Mouse (Mus musculus) T-helper 2 cell (primary cell): ENCODE data around the gene Gpr156.

Experiments
- in situ Hi-C: fragments of 300-600 bp; cut with MboI, MseI; formaldehyde crosslinking; loops from one replicate; pipeline ENCODE4 v1.15.1; 2025; ENCODE audit warnings: high pct_unique_total_duplicates

Gene Gpr156

DNA sequence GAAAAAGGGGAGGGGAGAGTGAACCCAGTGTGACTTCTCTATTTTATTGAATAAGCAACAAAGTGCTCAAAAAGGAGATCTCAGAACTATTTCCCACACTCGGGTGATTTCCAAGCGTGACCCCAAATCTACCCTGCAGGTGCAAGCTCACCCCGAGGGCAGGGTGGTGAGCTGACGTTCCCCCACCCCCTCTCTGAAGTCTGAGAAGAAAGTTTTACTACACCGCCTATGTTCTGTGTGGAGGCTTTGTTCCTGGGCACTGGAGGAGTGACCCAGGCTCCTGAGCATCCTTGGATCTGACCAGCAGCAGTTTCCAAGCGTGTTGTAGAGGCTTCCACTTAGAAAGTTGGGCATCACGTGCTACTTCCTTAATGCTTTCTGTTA, 514 bp downstream of the Gpr156 start:
- in situ Hi-C loops = no loop called here

DNA sequence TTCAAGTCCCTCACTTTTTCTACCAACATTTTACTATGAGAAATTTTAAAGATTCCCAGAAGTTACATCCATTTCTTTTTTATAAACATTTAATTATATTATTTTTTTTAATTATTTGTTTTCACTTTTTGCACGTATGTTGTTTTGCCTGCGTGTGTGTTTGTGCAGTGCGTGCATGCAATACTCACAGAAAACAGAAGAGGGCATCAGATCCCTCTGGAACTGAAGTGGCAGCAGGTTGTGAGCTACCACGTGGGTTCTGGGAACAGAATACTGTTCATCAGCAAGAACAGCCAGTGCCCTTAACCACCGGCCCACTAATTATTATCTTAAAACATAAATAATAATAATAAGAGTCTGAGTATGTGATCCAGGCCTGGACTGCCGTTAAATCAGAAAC, 2.7 kb downstream of the Gpr156 start:
- in situ Hi-C loops = no loop called here

GRCm38 (mm10) chr16:37920842-37921409, 4.6 kb downstream of the Gpr156 start:
- in situ Hi-C loops = no loop called here

DNA sequence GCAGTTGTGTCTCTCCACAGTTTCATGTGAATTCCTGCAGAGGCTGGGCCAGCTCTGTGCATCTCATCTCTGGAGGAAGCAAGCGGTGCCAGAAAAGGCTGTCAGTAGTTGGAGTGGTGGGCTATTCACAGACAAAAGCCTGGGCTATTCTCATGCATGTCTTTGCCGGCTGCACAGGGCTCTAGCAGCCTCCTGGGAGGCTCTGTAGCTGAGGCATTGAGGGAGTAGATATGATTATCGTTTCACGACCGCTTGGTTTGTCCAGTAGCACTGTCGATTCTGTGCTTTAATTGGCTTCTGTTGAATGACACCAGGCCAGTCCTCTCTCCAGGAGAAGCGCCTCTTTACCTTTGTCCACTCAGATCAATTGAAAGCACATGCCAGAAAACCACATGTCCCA, 9.8 kb downstream of the Gpr156 start:
- in situ Hi-C loops = no loop called here

DNA sequence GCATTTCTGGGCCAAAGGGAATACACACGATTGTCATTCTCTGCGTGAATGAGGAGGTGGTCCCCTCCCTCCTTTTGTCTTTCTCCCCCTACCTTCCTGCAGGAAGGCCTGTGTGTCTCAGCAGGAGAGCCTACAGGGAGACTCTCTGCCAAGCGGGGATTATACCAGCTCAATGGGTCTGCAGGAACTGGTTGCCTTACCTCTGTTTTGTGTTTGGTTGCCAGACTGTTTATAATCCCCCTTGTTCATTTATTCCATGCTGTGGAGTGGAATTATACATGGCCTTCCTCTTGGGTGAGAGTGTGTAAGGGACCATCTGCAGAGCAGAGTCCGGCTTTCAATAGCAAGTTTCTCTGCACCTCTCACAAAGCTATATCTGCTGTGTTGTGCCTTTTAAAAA, 10.8 kb downstream of the Gpr156 start:
- in situ Hi-C loops = no loop called here

DNA sequence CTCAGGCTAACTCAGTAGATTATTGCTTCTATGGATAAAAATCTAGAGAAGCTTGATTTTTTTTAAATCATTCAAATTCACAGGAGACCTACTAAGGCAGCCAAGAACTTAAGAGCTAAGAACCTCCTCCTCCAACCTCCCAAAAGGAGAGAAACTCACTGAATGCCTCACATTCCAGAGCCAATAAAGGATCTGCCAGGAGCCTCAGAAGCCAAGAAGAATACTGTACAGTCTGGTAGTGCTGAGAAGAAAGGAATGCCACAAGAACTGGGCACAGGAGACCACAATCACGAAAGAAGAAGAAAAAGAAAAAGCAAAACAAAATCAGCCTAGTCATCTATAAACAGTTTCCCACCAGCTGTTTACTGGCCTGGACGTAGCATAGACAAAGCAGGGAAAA, 12.7 kb downstream of the Gpr156 start:
- in situ Hi-C loops = no loop called here

DNA sequence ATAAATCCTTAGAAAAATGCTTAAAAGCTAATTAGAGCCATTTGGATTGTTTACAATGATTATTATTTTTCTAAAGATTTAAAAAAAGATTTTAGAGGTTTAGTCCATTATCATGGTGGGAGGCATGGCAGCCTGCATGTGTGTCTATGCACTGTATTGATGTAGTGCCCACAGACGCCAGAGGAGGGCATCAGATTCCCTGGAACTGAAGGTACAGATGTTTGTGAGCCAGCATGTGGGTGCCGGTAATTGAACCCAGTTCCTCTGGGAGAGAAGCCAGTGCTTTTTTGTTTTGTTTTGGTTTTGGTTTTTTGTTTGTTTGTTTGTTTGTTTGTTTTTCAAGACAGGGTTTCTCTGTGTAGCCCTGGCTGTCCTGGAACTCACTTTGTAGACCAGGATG, 13.3 kb downstream of the Gpr156 start:
- in situ Hi-C loops = no loop called here

DNA sequence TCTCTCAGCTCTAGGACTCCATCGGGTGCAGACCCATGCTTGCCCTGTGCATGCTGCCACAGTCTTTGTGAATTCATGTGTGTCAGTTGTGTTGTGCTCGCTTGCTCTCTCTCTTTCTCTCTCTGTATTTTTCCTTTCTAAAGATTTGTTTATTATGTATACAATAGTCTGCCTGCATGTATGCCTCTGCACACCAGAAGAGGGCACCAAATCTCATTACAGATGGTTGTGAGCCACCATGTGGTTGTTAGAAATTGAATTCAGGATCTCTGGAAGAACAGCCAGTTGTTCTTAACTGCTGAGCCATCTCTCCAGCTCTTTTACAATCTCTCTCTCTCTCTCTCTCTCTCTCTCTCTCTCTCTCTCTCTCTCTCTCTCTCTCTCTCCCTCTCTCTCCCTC, 18.6 kb downstream of the Gpr156 start:
- in situ Hi-C loops = no loop called here

DNA sequence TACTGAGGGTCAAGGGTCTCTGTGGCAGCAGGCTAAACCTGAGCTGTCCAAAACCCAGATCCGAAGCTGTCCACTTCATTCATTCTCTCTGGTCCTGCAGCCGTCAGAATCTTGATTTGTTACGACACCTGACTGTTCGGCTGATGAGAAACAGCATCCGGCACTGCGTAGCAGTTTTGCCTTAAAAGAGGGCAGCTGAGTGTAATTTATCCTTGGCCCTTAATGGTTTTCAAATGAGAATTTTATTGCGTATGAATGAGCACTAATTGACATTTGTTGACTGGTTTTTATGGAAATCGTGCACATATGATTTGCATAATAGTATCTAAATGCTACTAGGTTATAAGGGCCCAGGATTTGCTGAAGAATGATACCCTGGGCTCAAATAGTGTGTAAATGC, 21.0 kb downstream of the Gpr156 start:
- in situ Hi-C loops = no loop called here

DNA sequence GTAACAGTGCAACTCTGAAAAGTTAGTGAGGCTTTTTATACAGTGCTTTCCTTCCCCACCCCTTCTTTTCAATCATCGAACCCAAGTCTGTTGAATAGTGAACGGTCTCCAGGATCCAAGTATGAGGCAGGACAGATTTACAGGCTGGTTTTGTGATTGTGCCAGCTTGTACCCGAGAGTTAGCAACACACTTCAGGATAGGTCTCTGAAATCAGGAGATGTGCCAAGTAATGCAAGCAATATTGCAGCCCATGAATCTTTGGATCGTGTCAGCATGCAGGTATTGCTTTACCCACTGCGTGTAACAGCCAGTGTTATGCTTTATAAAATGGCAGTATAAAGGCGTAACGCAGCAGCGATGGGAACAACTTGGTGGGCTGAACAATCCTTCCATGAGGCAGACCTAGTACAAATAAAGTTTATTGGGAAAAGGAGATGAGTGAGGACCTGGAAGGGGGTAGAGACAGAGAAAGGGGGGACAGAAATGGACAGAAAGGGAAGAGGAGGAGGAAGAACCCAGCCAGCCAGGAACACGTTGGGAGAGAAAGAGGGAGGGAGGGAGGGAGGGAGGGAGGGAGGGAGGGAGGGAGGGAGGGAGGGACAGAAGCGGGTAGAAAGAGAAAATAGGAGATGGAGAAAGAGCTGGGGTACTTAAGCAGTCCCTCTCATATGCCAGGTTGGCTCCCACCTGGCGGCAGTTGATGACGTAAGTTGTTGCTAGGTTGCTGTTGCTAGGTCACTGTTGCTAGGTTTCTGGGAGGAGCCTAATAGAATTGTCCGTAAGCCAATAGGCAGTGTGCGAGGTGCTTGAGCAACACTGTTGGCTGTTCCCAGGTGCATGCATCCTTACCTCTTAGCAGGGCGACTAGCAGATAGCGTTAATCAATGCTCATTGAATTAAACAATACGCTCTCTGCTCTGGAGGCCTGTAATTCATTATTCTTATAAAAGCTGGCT, 22.1 kb downstream of the Gpr156 start:
- in situ Hi-C loops = no loop called here

GRCm38 (mm10) chr16:37939082-37939863, 23.0 kb downstream of the Gpr156 start:
- in situ Hi-C loops = no loop called here

GRCm38 (mm10) chr16:37940291-37940690, 24.0 kb downstream of the Gpr156 start:
- in situ Hi-C loops = no loop called here

DNA sequence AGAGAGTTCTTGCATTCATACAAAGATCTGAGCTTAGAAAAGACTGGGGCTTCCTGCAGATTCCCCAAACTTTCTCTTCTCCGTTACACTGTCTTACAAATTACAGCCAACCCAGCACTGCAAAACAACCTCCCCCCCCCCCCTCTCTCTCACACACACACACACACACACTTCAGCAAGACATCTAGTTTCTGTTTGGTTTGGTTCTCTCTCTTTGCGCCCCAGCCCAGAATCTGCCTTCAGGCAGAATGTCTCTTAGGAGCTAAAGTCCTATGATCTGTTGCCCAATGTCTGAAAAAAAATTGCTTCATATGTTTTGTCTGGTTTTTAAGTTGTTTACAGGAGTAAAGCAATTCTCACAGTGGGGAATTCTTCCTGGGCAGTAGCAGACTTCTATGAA, 27.4 kb downstream of the Gpr156 start:
- in situ Hi-C loops = no loop called here

DNA sequence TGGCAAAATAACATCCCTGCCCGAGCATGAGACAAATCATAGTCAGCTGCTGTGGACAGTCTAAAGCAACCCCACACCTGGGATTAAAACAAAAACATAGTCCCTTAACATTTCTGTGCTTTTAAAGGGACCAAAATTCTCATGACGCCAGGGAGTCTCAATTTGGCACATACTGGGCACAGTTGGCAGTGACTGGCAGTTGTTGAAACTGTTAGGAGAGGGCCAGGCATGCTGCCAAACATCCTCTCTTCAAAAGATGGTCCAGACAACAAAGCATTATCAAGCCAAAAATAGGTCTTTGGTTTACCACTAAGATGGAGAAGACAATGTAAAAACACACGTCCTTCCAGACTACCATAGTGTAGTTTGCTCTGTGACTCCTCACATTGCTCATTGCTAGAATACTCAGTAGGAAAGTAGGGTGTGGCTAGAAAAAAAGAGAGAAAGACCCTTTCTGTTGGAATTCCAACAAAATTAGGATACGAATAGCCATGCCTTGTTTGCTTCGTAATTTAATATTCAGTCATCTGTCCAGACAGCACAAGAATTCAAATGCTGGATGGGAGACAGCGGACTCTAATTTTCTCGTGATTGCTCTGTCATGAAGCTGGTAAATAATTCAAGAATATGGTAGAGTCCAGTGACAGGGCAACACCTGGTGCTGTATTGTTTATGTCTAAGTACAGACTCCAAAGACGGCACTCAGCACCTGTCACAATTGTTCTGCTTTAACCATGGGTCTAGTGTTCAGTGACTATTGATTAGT, 28.9 kb downstream of the Gpr156 start:
- in situ Hi-C loops = no loop called here

DNA sequence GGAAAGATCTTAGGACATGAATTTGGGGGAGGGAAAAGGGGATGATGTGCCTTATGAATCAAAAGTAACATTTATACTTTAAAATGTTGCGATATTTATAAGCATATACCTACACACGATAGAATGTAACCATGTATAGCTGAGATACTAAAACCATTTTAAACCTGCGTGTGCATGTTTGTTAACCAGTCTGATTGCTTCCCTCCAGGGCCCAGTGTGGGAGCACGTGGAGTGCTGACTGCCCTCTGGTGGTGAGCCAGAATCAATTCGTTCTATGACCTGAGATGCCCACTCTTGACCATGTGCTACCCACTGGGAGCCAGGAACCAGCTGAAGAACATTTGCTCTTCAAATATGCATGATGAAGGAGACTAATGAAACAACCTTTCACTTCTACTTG, 30.9 kb downstream of the Gpr156 start:
- in situ Hi-C loops = no loop called here

DNA sequence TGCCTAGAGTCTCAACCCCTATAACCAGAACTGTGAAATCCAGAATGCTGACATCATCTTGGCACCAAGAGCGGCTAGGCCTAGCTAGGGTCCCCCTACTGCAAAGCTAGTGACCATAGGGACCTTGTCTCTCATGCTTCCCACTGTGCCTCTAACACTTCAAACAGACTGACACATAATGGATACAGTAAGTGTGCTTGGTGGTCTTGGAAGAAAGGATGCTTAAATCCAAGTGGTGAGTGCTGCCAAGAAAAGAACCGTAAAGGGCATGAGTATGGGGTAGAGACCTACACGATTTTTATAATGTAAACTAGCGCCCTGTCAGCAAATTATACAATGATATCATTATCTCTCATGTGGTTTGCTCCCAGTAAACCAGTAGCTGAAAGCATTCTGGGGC, 32.1 kb downstream of the Gpr156 start:
- in situ Hi-C loops = no loop called here

- in situ Hi-C loops = no loop called here
Observed at GRCm38 (mm10) chr16:37951171-37951570, 34.9 kb downstream of the Gpr156 start.

DNA sequence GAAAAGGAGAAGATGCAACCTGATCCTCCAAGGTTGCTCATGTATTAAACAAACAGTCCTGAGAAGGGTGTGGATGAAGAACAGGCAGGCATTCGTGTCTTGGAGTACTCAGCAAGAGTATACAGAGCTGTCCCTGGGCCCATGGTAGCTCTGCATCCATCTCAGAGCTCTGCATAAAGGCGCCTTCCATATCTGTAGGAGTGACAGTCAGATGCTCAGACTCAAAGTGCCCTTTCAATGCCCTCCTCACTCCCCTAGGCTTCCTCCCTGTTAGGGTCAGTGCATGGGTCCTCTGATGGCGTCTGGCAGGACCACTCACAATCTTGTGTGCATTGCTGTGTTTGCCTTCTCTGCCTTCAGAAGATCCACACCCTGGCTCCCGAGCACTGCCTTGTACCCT, 36.9 kb downstream of the Gpr156 start:
- in situ Hi-C loops = no loop called here

DNA sequence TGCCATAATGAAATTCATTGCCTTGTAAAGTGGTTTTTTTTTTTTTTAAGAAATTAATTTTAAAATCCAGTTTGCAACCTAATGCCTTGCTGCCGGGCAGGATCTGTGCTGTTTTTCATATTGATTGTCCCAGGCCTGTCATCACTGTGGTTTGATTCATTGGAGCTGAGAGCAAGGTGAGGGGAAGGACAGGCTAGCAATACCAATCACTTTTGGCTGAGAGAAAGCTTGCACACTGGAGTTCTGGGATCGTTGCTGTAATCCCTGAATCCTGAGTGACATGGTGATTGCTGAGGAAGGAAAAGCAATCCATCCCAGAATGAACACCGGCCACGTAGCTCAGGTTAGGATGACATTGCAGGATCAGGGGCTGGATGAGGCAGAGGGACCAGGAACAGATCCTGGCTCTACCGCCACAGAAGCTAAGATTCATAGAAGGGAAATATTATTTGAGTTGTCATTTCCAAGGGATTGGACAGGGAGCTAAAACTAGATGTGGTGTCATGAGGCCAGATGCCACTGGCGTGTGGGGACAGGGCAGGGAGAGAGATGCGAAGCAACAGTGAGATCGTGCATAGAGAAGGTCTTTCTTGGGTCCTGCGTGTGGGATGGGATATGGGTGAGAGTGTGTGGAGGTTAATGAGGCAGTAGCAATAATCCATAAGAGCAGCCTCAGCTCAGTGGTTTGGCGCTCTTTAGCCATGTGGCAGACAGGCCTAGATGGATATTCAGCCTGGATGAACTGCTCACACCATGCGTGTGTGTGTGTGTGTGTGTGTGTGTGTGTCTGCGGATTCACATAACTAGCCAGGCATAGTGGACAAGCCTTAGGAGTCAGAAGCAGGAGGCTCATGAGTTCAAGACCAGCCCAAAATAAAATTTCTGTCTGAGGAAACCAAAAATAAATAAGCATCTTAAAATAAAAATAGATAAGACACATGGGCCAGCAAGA, 38.0 kb downstream of the Gpr156 start:
- in situ Hi-C loops = no loop called here

- in situ Hi-C loops = no loop called here
Observed at GRCm38 (mm10) chr16:37955336-37955917, 39.1 kb downstream of the Gpr156 start.
